Comparison of ENCODE assay signal across 7 mouse cellular contexts in genomic region chr2:19656436-19656835, GRCm38 (mm10). TPM values are rescaled to one million over a fixed set of nuclear protein-coding genes. Genes with fewer than 3 reads are reported as not detected.
DNase-seq lines count a peak whose midpoint lies in the region; ATAC-seq lines count a peak whose summit lies in the region.

No protein-coding gene starts in this region.

- no peak overlapping the region for H3K4me3 ChIP-seq in hindbrain, embryonic 13.5 days
- H3K4me3 ChIP-seq in liver, embryonic 11.5 days (ENCODE audit: low read depth, low read length), result peak overlapping the region; percentile 76

- no peaks in the 10 kb centered on the region for H3K9me3 ChIP-seq in hindbrain, embryonic 13.5 days
- no peaks in the 10 kb centered on the region for H3K9me3 ChIP-seq in liver, embryonic 11.5 days (ENCODE audit: control insufficient read depth, low read length)

- no peaks in the 10 kb centered on the region for H3K36me3 ChIP-seq in hindbrain, embryonic 13.5 days
- no peaks in the 10 kb centered on the region for H3K36me3 ChIP-seq in liver, embryonic 11.5 days (ENCODE audit: control insufficient read depth, insufficient read depth, low read length)

- peaks cover 19% of the 10 kb centered on the region for H3K4me1 ChIP-seq in hindbrain, embryonic 13.5 days (replicated peaks)
- H3K4me1 ChIP-seq in liver, embryonic 11.5 days (replicated peaks; ENCODE audit: control insufficient read depth, insufficient read depth, low read length), result no peaks in the 10 kb centered on the region

- peak; percentile 20 for DNase-seq in urinary bladder, postnatal 14 days (ENCODE audit: low spot score)
- DNase-seq in urinary bladder, postnatal 10 days (ENCODE audit: low spot score), result no peak
- no peak for DNase-seq in liver, embryonic 11.5 days (ENCODE audit: low spot score)
- DNase-seq in layer of hippocampus, adult 8-10 months (ENCODE audit: low spot score in 2 of 2), result no peak
- no peak for DNase-seq in urinary bladder, adult 2 months (ENCODE audit: low spot score)
- DNase-seq in spleen, adult 18-20 months, result no peak

- peaks cover 39% of the 10 kb centered on the region for H3K27me3 ChIP-seq in hindbrain, embryonic 13.5 days
- peaks cover 10% of the 10 kb centered on the region for H3K27me3 ChIP-seq in liver, embryonic 11.5 days (replicated peaks; ENCODE audit: control insufficient read depth, insufficient read depth, low read length)

- H3K4me2 ChIP-seq in hindbrain, embryonic 13.5 days, result peak overlapping the region; percentile 64
- peak overlapping the region; percentile 96 for H3K4me2 ChIP-seq in liver, embryonic 11.5 days

- H3K27ac ChIP-seq in hindbrain, embryonic 13.5 days, result no peak overlapping the region
- H3K27ac ChIP-seq in liver, embryonic 11.5 days (ENCODE audit: low read depth, low read length), result no peak overlapping the region

- 15% methylated on average over 5 of the region's 5 CpGs for WGBS in hindbrain, embryonic 13.5 days
- 36% methylated on average over 5 of the region's 5 CpGs for WGBS in liver, embryonic 11.5 days

- H3K9ac ChIP-seq in hindbrain, embryonic 13.5 days, result no peak overlapping the region
- H3K9ac ChIP-seq in liver, embryonic 11.5 days (ENCODE audit: low read depth, low read length), result peak overlapping the region; percentile 55; the same call in 1 of the 2 replicates

- ATAC-seq in hindbrain, embryonic 13.5 days (ENCODE audit: low FRiP score), result no peak
- no peak for ATAC-seq in liver, embryonic 11.5 days (replicated peaks; ENCODE audit: low FRiP score)

RNA-seq across cellular contexts. Expression of gene Otud1, which starts 1.1 kb away (rescaled TPM):
- polyA plus RNA-seq in hindbrain, embryonic 13.5 days (2015; fragmentation: Nextera tagmentation; extraction: Ambion mirVana), result 1.0 and 1.2 TPM in 2 replicates
- polyA plus RNA-seq in liver, embryonic 11.5 days (2014; fragmentation: Nextera tagmentation; extraction: Ambion mirVana), result 0.62 and 0.95 TPM in 2 replicates
- total RNA-seq in layer of hippocampus, adult 8-10 months (2022), result 10 to 100 TPM; 12.7 to 15.4 (median 13.6) TPM
- polyA plus RNA-seq in urinary bladder, adult 2 months (2012; rRNA removed), result 5.6 and 7.7 TPM in 2 replicates
